Mouse (Mus musculus) kidney, postnatal 14 days (tissue): Measurements from ENCODE around the gene Akap2.

Experiments
- DNase-seq: peaks from one replicate; pipeline ENCODE4 v3.0.0; 2022; ENCODE audit warnings: mixed read lengths

Akap2 gene

DNA sequence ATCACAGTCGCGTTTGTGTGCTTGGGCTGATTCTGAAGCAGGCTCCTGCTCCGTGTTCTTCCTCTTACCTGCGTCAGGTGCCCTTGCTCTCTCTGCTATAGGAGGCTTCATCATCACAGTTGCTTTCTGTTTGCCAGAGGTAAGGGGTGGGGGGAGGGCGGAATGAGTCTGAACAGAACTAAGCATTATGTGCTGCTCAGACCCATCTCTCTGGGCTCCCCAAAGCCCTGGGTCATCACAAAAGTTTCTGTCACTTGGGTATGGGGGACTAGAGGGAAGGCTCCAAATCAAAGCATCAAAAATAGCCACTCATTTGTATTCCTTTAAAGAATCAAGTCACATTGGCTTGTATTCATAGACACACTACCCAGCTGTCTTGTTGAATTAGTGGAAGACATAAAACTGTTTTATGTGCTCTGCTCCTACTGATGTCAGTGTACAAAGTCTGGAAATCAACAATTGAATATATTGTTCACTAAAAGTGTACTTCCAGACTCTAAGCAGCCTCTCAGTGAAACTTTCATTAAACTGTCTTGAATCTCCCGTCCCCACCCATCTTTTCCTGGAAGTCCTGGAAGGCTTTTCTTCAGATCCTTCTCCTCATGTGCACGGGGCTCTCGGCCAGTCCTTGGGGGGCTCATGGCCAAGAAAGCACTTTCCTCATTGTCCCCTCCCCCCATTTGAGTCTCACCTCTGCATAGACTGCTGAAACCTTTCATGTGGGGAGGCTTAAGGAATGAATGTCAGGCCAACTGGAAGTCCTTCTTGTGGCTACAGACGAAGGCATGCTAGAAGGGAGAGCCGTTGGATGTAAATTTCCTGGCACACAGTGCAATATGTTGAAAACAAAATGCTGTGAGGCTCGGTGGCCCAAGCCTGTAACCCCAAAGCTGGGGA, 13.6 kb upstream of the Akap2 start:
- no peak for DNase-seq

DNA sequence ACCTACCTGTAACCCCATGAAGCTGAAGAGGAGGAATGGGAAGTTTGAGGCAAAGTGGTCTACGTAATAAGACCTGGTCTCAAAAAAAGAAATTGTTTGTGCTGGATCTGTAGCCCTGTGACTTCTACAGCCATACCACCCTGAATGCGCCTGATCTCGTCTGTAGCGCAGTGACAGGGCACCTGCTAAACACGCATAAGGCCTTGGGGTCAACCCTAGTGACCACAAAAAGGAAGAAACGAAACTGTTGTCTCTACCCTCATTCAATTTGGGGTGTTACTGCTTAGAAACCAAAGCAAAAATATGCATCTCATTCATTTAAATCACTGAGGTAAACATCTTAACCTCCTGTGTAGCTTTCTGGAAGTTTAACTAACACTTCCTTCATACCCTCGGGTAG, 12.9 kb upstream of the Akap2 start:
- no peak for DNase-seq

DNA sequence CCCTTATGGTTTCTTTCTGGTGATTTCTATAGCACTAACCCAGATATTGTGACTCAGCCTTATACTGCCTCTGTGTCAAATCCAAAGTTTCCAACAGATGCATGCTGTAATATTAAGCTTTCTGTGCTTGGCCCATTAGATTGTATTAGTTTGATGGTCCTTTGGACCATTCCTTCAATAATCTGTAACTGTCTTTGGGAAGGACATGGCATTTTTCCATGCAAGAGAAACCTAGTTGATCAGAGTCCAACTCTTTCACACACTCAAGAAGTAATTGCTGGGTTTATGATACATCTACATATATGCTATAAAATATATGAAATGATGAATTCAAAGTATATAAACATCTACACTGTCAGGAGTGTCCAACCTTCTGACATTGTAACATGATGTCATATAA, 1.6 kb upstream of the Akap2 start:
- no peak for DNase-seq

DNA sequence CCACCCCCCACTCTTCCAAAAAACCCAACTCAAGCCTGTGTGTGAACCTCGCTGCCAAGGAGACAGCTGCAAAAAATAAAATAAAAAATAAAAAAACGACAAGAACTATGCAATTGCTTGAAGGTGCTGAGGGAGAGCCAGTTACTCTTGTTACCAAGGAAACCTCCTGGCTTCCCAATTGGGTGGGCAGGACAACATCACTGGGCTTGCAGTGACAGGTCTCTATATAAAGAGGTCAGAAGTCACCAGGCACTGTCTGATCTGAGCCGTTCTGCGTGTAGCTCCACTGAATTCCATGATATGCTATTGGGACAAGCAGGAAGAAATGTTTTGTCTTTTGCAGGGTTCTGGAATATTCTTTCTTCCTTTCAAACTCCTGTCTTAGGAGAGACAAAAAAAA, 722 bp upstream of the Akap2 start:
- DNase-seq: no peak

DNA sequence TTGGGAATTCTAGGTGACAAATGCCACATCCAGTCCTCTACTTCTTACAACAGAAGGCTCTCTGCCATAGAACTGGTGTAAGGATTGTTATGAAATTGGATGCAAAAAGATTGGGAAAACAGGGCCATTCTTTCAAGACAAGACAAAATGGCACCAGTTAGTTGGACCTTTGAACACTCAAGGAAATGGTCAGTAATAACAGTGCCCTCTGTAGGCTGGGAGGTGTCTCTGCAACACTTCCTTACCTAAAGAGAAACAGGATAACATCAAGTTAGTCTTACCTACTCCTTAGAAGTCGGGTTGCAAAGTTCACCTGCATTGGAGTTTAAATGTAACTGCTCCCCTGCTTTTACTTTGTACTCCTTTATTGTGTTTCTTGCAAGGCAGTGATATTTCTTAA, 1.9 kb downstream of the Akap2 start:
- DNase-seq: no peak

DNA sequence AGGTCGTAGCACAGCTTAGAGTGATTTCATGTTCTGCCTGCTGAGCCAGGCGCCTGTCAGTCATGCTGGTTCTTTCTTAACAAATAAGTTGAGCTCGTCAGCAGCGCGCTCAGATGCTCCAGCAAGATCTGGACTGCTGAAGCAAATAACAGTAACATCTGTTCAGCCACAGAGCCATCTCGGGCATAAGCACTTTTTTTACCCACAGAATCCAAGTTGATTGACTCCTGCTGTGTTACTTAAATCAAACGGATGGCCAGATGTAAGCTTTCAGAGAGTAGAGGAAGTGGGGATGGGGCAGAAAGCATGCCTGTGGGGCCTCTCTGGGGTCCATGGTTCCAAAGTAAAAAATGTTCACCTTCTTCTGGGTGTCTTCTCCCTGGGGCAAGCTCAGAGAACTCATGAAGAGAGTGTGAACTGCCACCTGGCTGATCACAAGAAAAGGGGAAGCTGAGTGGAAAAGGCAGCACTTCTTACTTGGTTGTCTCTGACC, 3.5 kb downstream of the Akap2 start:
- DNase-seq: no peak

DNA sequence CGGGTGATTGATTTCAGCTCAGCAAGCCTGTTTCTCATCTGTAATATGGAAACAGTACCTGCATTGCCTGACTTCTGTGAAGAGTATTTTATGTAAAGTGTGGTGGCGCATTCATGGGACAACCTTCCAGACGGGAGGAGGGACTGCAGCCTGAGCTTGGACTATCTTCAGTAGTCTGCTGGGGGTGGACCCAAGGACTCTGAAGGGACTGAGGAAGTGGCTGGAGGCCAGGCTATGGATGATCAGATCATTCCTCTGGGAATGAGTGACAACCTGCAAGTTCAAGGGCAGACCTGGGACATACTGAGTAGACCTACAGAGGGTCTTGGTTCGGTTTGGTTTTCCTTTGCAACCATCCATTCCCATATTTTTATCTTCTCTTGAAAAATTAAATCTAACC, 4.8 kb downstream of the Akap2 start:
- no peak for DNase-seq

DNA sequence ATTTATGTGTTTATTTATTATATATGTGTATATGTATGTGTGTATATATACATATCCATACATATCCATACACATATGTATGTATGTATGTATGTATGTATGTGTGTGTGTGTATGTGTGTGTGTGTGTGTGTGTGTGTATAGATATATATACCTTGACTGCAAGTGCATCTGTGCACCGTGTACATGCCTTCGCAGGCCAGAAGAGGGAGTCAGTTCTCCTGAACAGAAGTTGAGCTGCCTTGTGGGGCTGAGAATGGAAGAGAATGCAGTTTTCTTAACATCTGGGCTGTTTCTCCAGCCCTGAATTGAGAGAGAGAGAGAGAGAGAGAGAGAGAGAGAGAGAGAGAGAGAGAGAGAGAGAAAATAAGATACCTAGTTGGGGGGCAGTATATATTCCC, 6.2 kb downstream of the Akap2 start:
- DNase-seq: no peak

DNA sequence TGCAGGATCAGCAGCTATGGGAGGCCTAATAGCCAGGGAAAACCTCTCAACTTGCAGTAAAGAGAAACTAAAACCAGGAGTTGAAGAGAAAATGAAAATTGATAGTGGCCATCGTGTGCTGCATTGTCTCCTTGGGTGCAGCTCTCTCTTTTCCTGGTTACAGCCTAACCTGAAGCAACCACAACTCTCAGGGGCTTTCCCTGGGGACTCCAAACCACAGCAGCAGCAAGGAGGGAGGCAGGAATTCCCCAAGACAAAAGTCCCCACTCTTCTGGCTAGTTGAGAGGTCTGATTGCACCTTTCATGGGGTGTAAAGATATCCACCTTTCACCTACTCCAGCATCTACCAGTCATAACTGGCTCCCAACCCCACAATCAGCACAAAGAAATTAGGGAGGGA, 8.1 kb downstream of the Akap2 start:
- DNase-seq: no peak

DNA sequence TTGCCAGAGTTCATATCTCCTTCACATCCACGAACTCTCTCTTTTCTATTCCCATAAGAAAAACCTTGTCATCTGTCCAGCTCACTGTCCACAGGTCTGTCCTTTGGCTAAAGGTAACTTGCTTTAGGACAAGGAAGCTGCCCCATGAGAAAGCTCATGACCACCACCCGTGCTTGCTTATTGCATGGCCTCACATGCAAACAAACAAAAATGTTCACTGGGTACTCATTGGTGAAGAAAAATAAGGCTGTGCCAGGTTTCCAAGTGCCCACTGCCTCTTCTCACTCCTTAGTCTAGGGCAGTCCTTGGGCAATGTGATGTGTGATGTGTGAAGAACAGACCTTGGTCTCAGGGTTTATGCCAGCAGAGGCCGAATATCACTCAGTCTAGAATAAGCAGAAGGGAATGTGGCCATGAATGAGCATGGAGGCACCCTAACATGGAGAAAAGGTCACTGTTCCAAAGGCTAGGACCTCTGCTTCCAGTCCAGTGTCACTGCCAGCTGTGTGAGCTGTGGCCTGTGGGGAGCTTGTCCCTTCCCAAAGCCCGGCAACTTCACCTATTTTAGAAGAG, 11.2 kb downstream of the Akap2 start:
- peak; percentile 16 for DNase-seq

DNA sequence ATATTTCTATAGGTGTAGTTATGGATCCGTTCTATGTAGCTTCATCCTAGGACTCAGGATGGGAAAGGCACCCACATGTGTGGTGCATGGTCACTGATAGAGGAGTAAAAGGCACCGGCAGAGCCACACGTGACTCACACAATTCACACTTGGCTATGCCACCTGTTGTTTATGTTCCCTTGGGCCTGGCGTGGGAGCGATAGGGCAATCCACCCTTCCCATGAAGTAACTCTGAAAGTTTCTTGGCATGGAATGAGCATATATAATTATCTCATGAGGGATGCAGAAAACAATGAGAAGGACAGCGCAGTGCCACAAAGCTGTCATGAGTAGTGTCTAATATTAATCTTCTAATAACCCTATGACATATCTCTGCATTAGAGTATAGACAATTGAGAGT, 12.6 kb downstream of the Akap2 start:
- no peak for DNase-seq

DNA sequence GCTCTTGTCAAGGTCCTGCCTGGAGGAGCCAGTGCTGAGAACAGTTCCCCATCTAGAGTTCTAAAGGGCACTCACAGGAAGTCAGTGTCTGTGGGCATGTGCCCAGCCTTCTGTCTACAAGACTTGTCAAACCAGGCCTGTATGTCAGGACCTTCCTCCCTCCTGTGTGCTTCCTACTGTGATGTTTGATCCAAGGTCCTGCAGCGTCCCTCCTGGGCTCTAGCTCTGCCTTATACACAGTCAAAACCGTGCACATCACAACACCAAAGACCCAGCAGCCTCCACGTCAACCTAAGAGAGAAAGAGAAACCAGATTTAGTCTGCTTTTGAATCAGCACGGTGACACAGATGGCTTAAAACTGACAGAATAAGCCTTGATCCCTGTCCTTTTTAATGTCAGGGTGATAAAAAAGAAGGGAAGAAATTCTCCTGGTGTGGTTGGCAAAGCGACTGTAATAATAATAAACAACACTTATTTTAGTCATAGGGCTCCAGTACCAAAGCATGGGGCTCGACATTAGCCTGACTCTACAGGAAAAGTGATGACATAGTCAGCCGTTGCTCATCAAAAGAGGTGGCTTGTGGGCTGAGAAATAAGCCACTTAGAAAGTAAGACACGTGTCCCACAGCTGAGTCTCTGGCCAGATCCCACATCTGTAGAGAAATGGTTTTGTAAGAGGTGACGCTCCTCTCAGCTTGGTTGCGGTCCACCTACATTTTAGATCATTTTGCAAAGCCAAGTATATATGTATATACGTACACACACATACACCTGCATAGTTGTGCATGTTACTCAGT, 13.5 kb downstream of the Akap2 start:
- DNase-seq: no peak

DNA sequence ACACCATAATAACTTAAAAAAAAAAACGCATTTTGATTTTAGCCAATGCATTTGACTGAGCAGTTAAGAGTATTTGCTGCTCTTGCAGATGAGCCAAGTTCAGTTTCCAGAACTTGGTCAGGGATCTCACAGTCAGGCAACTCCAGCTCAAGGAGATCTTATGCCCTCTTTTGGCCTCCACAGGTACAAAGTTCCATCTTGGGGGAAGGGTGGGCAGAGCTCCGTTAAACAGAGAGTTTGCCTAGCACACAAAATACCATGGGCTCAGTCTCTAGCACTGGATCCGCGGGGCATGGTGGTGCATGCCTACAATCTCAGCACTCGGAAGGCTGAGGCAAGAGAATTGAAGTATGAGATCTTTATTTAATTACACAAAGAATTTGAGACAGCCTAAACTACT, 14.9 kb downstream of the Akap2 start:
- DNase-seq: peak; percentile 69

DNA sequence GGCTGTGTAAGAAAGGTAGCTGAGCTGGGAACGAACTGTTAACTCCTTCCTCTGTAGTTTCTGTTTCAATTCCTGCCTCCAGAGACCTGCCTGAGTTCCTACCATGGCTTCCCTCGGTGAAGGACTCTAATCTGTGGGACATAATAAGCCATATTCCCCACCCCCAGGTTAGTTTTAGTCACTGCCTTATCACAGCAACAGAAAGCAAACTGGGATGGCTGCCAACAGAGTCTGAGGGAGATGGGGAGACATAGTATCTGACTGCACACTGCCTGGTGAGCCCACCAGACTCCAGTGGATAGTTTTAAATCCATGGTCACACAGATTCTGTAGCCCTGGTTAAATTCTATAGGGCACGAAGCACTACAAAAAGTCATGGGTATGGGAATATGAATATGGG, 16.0 kb downstream of the Akap2 start:
- DNase-seq: no peak

DNA sequence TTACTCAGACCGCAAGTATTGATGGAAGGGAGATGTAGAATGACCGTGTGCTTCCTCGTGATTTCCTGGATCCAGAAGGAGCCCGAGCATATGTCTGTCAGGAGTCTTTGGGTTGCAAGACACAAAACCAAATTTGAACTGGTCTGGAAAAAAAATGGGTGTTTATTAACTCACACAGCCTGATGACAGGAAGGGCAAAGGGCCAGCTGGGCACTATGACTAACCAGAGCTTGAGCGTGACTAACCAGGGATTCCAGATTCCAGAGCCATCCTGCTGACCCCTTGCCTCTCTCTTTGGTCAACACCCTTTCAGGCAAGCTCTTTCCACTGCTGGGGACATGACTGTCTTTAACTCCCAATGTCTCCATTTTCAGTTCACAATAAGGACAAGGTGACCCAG, 18.0 kb downstream of the Akap2 start:
- peak; percentile 86 for DNase-seq

DNA sequence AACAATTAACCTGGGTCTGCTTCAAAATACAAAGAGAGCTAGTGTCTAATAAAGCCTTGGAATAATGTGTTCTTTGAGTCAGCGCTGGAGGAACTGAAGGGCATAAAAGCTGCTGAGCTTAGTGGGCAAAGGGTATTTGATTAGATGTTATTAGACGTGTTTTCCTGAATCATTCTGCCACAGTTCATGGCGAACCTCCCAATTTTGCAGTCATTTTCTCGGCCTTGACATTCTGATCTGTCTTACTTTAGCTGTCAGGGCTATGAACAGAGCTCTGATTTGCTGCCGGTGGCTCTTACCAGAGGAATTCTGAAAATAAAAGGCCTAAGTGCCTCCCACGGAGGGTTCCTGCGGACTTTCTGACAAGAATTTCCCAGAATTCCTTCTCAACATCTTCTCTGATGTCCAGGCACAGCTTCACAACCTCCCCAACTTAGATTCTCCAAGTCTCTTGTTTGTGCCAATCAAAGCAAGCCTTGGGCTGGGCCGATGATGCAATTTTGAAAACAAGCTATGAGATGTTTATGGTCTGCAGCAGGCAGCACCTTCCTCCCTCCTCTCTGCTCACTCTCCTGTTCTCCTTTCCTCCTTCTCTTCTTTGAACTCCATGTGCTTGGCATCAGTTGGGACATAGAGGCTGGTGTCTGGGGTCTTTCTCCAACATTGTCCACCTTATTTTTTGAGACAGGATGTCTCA, 21.5 kb downstream of the Akap2 start:
- no peak for DNase-seq

DNA sequence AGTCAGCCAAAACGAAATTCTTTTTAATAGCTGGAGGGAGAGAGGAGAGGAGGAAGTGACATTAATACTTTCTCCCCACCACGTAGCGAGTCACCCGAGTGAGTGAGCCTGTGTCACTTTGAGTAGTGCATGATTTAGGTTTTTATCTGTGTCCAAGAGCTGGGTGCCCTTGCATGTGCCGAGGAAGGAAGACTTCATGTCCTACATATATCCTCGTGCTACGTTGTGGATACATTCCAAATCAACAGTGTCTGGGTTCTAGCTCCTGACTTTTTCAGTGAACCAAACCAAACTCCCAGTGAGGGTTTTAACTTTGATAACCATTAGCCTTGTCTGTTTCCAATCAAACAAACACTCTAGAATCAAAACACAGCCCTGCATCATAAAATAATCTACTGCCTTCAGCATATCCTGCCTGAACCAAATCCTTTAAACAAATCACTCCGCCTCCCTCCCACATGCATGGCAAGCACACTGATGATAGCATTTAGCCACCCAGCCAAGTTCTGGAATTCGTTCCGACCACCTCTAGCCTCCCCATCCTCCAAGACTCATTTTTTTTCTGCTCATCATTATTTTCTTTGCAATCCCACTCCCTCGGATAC, 26.0 kb downstream of the Akap2 start:
- DNase-seq: no peak

DNA sequence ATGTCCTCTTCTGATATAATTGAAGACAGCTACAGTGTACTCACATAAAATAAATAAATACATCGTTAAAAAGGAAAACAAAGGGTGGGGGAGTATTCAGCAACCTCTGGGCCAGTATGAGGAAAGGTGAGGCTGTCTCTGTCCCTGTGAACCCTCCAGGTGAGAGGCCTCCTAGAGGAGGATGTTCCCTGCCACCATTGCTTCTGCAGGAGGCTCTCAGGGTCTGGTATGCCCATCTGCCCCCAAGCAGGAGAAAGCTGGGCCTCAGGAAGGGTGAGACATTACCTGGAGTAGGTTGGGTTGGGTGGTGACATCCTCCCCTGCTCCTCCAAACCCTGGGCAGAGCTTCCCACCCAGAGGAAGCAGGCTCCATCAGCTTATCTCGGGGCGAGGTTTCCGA, 33.2 kb downstream of the Akap2 start:
- no peak for DNase-seq

DNA sequence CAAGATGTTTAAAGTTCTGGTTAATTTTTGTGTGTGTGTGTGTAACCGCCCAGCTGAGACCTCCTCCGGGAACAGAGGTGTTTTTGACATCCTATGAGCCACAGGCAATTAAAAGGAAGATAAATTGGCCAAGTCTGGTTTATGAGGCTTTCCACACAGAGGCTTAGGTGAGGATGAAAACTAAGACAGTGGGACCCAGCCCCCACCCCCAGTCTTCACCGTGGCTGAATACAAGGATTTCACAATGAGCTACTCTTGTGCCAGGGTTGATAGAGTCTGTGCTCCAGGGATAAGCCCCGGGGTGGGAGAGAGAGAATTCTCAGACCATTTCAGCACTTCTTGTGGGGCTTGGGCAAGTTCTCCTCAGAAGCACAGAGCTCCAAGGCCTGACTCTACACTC, 33.6 kb downstream of the Akap2 start:
- no peak for DNase-seq

DNA sequence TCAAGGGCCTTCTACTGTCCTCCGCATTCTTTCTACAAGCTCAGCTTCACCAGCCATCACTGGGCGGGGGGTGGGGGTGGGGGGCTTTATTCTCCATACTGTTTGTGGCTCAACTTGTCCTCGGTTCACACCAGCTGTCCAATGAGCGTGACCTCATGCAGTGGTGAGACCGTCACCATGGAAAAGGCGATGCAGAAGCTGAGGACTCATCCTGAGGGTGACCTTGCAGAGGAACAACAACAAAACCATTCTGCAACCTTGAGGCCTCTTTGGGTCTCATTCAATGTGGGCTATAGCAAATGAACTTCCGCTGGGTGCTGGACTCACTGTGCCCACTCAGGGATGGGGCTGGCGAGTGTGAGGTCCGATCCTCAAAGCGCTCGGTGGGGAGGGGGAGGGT, 34.1 kb downstream of the Akap2 start:
- no peak for DNase-seq

DNA sequence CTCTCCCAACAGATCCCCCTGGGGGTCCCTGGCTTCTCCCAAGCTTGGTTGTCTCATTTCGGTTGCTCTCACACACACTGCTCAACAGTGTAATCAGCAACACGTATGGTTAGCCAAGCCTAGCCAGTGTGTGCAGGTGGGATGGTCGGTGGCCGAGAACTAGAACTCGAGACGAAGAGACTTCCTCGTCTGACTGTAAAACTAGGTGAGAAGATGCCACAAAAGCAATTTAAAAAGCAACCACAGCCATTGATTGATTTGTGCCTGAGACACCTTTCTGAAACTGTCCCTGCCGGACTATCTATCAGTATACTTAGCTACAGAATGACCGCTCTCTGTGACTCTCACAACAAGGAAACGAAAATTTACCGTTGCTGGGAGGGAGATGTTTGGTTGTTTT, 37.6 kb downstream of the Akap2 start:
- no peak for DNase-seq

DNA sequence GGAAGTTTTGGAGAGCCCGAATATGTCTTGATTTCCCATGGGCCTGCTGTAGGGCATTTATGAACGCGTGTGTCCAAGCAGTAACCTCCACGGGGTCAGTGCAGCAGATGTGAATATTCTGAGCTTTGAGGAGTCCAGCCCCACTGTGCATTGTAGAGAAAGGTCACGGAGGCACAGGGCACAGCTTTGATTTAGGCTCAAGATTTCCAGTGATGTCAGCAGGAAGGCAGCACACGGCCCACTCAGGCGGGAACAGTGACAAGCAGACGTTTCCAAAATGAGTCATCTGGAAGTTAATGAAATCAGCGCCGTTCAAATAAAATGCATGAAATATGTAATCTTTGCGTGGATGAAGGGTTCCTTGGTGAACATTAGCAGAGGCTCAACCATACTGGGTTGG, 40.5 kb downstream of the Akap2 start:
- no peak for DNase-seq

DNA sequence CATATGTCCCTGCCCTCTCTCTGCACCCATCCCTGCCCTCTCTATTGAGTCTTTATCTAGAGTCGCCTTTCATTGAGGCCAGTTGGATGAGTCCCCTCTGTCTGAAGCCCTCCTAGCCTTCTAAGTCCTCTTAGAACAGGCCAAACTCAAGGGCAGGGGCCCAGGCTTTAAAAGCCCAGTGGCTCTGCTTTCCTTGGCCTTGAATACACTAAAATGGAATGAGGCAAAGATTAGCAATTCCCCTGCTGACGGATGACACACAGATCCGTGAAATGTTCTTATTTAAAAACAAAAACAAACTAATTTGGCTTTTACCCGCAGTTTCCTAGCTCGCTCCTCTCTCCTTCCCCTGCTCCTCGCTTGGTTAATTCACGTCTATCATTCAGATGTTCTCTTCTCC, 45.0 kb downstream of the Akap2 start:
- DNase-seq: peak; percentile 28
